Mouse (Mus musculus) liver, embryonic 14.5 days (tissue): Measurements from ENCODE around the gene Slc35c1.

Experiments used
- CTCF ChIP-seq: IDR thresholded peaks from 2 replicates; pipeline ENCODE4 v1.5.1; 2016; ENCODE audit warnings: antibody characterized with exemption, low read depth, control low read depth
- EP300 ChIP-seq: IDR thresholded peaks from 2 replicates; pipeline ENCODE4 v1.6.1; 2016; ENCODE audit warnings: antibody characterized with exemption, low read depth

GRCm38 (mm10) chr2:92435023-92435422 lies 25.3 kb downstream of the Slc35c1 start:
- TF ChIP-seq CTCF (no peak), EP300 (no peak)
